13 mouse cellular contexts compared by ENCODE assay signal in genomic region chr6:86245965-86246364, GRCm38 (mm10). TPM values are rescaled to one million over a fixed set of nuclear protein-coding genes. Genes with fewer than 3 reads are reported as not detected.
"Had no signal": no experiment of that assay in that cellular context is flagged by ENCODE, and none has a peak within 500 bp of the region (broad histone marks: within the 10 kb centered on the region; RNA-seq: fewer than 3 reads in every experiment).

No protein-coding gene starts in this region.

- H3K9me3 ChIP-seq: liver, embryonic 13.5 days; midbrain, embryonic 13.5 days had no signal

- H3K9ac ChIP-seq: liver, embryonic 13.5 days; lung, embryonic 14.5 days; midbrain, embryonic 13.5 days had no signal

- H3K4me1 ChIP-seq: liver, embryonic 13.5 days had no signal

- H3K27me3 ChIP-seq: liver, embryonic 13.5 days; midbrain, embryonic 13.5 days had no signal

- DNase-seq: kidney, postnatal 25 days; layer of hippocampus, adult 9-11 months; liver, embryonic 13.5 days; lung, embryonic 14.5 days; thymus, adult 2 months; thymus, postnatal 14 days; thymus, postnatal 4 days had no signal

- H3K36me3 ChIP-seq: liver, embryonic 13.5 days; midbrain, embryonic 13.5 days had no signal

- H3K4me3 ChIP-seq: layer of hippocampus, adult 2 months; liver, embryonic 13.5 days; midbrain, embryonic 13.5 days had no signal

- ATAC-seq: lung, postnatal 0 days; midbrain, embryonic 13.5 days had no signal

- H3K27ac ChIP-seq: kidney, postnatal 0 days; layer of hippocampus, adult 2 months; liver, embryonic 13.5 days; macrophage; midbrain, embryonic 13.5 days; stomach, postnatal 0 days had no signal

- H3K4me2 ChIP-seq: liver, embryonic 13.5 days; lung, embryonic 14.5 days; midbrain, embryonic 13.5 days had no signal

RNA-seq across cellular contexts. Expression of gene Tgfa, which starts 50.9 kb away (rescaled TPM):
- polyA plus RNA-seq: macrophage had no signal
